Mouse (Mus musculus) ovary, postnatal 10 days (tissue): ENCODE measurements around the gene Acss2.

ENCODE experiments used
- DNase-seq: peaks from one replicate; pipeline ENCODE4 v3.0.0; 2022; ENCODE audit warnings: low spot score

Acss2 gene

GRCm38 (mm10) chr2:155628519-155628918, 110.8 kb downstream of the Acss2 start:
- no peak for DNase-seq

GRCm38 (mm10) chr2:155629231-155629661, 111.5 kb downstream of the Acss2 start:
- DNase-seq: no peak

GRCm38 (mm10) chr2:155630153-155630552, 112.4 kb downstream of the Acss2 start:
- no peak for DNase-seq

GRCm38 (mm10) chr2:155630590-155631416, 113.1 kb downstream of the Acss2 start:
- no peak for DNase-seq

GRCm38 (mm10) chr2:155632138-155632936, 114.6 kb downstream of the Acss2 start:
- DNase-seq: no peak

- DNase-seq: no peak
These were observed 115.4 kb downstream of the Acss2 start for GRCm38 (mm10) chr2:155633121-155633520.

GRCm38 (mm10) chr2:155633731-155634130, 116.0 kb downstream of the Acss2 start:
- DNase-seq: no peak

DNA sequence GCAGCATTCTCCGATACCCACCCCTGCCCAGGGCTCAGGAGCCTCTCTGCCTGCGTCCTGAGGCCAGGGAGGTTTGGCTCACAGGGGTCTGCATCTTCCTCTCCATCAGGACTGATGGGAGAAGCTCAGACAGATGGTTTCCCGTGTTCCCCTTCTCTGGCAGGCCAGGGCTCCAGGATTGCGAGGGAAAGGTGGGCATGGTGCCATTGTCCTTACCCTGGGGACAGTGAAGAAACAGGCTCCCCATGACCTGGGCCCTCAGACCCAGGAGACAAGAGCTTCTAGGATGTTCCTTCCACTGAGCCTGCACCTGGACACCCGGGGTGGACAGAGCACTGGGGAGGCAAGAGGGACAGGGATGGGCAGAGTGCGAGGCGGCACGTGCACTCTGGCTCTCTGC, 116.8 kb downstream of the Acss2 start:
- no peak for DNase-seq
